Mouse (Mus musculus): ENCODE data around the gene Trim27.

DNA sequence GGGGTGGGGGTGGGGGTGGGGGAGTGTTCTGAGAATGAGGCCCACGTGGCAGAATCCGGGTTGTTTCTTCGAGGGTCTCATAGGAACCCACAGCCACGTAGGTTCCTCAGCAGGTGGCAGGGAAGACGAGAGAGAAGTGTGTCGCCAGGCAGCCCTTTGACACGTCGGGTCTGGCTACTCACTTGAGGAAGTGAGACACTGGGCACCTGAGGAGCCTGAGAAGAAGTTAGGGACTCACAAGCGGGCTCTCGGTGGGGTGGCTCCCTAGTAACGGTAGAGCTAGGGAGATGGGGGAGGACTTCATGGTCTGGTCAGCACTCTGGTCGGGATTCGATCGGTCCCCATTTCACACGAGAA lies at the start of gene Trim27:
- TF ChIP-seq ZC3H11A (IDR thresholded peaks at IDR 0.05; ENCODE audit: borderline replicate concordance, low read depth, low read length): no peak
- TF ChIP-seq CHD2 (IDR thresholded peaks at IDR 0.05; ENCODE audit: low read depth, low read length): no peak
- TF ChIP-seq MAFK (IDR thresholded peaks at IDR 0.05; ENCODE audit: insufficient read depth, low read depth, low read length): no peak

All from ES-E14 (cell line).